Mouse (Mus musculus) limb, embryonic 15.5 days (tissue): ENCODE data around the gene Arhgap10. TPM values are rescaled to one million over a fixed set of nuclear protein-coding genes. Genes with fewer than 3 reads are reported as not detected.
"Not testable (repeated sequence)": the region's sequence is repeated elsewhere in the genome, so short reads cannot be mapped to it uniquely, and the experiment has no call there.

ENCODE experiments used
- ATAC-seq: fragments of 200-750 bp; cut with Nextera tagmentation; 2 replicates; pipeline ENCODE4 v1.8.0; 2017; ENCODE audit warnings: low read depth, moderate TSS enrichment; ENCODE audit not compliant: insufficient number of reproducible peaks, low FRiP score, low TSS enrichment
- H3K27ac ChIP-seq: fragments of 300-500 bp; sonication (generic); 2 replicates; pipeline ENCODE4 v1.5.1; 2015; ENCODE audit warnings: moderate library complexity, mild to moderate bottlenecking, inconsistent platforms
- H3K27me3 ChIP-seq: fragments of 300-500 bp; sonication (generic); 2 replicates; pipeline ENCODE4 v1.6.1; 2015; ENCODE audit warnings: inconsistent platforms
- H3K36me3 ChIP-seq: fragments of 300-500 bp; sonication (generic); 2 replicates; pipeline ENCODE4 v1.6.1; 2015; ENCODE audit warnings: inconsistent platforms
- H3K4me1 ChIP-seq: fragments of 300-500 bp; sonication (generic); 2 replicates; pipeline ENCODE4 v1.6.1; 2015; ENCODE audit warnings: inconsistent platforms
- H3K4me2 ChIP-seq: fragments of 300-500 bp; sonication (generic); 2 replicates; pipeline ENCODE4 v1.6.1; 2015; ENCODE audit warnings: mild to moderate bottlenecking, inconsistent platforms
- H3K4me3 ChIP-seq: fragments of 300-500 bp; sonication (generic); 2 replicates; pipeline ENCODE4 v1.5.1; 2015; ENCODE audit warnings: mild to moderate bottlenecking, inconsistent platforms
- H3K9ac ChIP-seq: fragments of 300-500 bp; sonication (generic); 2 replicates; pipeline ENCODE4 v1.6.1; 2015; ENCODE audit warnings: inconsistent platforms
- H3K9me3 ChIP-seq: fragments of 300-500 bp; sonication (generic); 2 replicates; pipeline ENCODE4 v1.6.1; 2016; ENCODE audit warnings: inconsistent platforms
- WGBS: fragments of 180-500 bp; shearing (Covaris S2); methylation state at CpG from one replicate; pipeline ENCODE4 v1.1.7; 2015; 5-methylcytosine and 5-hydroxymethylcytosine counted together
- polyA plus RNA-seq: library from polyadenylated mRNA; unstranded; fragments of >200 nt; fragmentation: Nextera tagmentation; extraction: Ambion mirVana; gene quantifications from 2 replicates; pipeline ENCODE4 v1.2.1, GENCODE M21; 2015

The Arhgap10 gene
- polyA plus RNA-seq, 1 experiment from 2014 or later, result 28.1 TPM

DNA sequence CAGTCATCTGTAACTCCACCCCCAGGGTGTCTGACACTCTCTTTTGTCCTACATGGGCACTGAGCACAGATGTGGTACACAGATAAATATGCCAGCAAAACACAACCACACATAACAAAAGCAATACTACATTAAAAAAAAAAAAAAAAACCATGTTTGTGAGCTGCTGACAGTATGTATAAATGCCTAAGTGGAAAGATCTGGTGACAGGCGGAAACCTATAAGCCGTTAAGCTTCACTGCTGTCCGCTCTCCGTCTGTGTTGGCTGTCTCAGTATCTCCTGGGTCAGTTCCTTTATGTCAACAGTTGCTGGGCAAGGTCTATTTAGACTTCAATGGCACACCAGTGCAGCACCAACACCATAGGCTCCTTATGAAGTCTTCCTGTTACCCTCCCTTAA, 188.0 kb downstream of the Arhgap10 start:
- Histone ChIP-seq H3K9me3 (no peaks in the 10 kb centered on the region), H3K4me2 (no peak overlapping the region), H3K27ac (0 out of 2 replicates have a peak overlapping the region, but pooled peaks have one; percentile 17), H3K36me3 (peaks cover 4% of the 10 kb centered on the region; the same call in 1 of the 2 replicates), H3K27me3 (no peaks in the 10 kb centered on the region), H3K4me1 (peaks cover 6% of the 10 kb centered on the region; the same call in 1 of the 2 replicates), H3K9ac (no peak overlapping the region), H3K4me3 (no peak overlapping the region)
- WGBS, result 76% methylated on average over 4 of the region's 4 CpGs
- ATAC-seq, result no peak

DNA sequence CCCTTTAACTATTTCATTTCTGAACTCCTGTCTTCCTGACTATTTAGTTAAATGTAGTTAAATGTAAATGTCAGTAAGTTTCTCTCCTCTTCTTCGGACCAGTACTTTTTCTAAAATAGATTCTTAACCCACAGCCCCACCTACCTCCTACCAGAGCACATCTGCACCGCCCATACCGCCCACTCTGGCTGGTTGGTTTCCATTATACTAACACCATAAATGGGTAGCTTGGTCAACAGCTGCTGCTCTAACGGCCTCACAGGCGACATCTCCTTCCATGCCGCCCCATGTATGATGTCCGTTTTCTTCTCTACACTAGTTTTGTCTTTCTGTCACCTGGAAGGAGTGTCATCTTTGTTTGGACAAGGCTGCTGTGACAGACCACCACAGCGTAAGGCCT, 189.3 kb downstream of the Arhgap10 start:
- H3K9me3 ChIP-seq, result no peaks in the 10 kb centered on the region
- no peak overlapping the region for H3K27ac ChIP-seq
- peaks cover 4% of the 10 kb centered on the region; the same call in 1 of the 2 replicates for H3K36me3 ChIP-seq
- H3K27me3 ChIP-seq, result no peaks in the 10 kb centered on the region
- WGBS, result 82% methylated on average over 8 of the region's 8 CpGs
- H3K4me2 ChIP-seq, result no peak overlapping the region
- no peak for ATAC-seq
- H3K9ac ChIP-seq, result no peak overlapping the region
- no peak overlapping the region for H3K4me3 ChIP-seq
- peaks cover 6% of the 10 kb centered on the region; the same call in 1 of the 2 replicates for H3K4me1 ChIP-seq

DNA sequence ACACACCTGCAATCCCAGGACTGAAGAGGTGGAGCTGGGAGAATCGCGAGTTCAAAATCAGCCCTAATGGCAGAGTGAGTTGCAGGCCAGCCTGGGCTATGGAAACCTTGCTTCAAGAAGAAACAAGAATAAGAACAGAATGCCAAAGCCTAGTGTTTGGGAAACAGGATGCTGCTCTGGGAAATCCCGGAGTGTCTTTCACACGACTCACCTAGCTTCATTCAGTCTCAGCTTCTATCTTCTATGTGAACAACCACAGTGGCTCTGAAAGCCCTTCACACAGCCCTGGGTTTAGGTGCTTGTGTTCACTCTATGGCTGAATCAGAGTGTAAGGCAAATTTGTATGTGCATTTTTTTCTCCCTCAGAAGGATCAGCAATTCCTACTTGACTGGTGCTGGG, 190.4 kb downstream of the Arhgap10 start:
- H3K4me2 ChIP-seq, result no peak overlapping the region
- no peak overlapping the region for H3K27ac ChIP-seq
- ATAC-seq, result no peak
- H3K4me1 ChIP-seq, result peaks cover 6% of the 10 kb centered on the region; the same call in 1 of the 2 replicates
- H3K9me3 ChIP-seq, result no peaks in the 10 kb centered on the region
- 92% methylated on average over 4 of the region's 4 CpGs for WGBS
- no peak overlapping the region for H3K9ac ChIP-seq
- peaks cover 3% of the 10 kb centered on the region; the same call in 1 of the 2 replicates for H3K36me3 ChIP-seq
- no peak overlapping the region for H3K4me3 ChIP-seq
- no peaks in the 10 kb centered on the region for H3K27me3 ChIP-seq

DNA sequence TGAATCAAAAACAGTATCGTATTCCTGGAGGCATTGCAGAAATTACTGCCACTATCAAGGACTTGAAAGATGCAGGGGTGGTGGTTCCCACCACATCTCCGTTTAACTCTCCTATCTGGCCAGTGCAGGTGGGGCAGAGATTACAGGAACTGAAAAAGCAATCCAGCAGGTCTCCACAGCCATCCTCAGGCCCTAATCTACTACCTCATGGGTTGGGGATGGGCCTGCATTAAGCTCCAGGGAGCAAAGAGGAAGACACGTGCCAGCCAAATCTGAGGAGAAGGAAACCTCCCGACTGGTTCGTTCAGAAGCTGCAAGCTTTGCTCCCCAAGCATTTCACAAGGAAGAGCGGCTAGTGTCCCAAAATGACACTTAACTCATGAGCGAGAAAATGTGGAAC, 195.0 kb downstream of the Arhgap10 start:
- not testable (repeated sequence) for H3K9ac ChIP-seq

DNA sequence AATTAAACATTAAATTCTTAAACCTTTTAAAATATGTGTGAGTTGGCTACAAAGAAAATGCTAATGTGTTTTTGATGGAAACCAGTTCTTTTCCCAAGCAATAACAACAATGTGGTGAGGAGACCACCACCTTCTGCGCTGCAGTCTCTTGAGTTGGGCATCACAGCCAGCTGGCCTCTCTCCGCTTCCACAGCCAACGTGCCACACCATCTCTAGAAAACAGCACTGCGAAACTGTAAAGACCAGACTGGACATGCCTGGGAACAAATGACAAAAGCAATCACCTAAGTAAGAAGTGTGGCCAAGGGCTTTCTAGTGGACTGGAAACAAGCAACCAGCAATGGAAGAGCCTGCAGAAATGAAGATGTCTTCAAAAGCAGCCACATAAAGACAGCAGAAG, 195.9 kb downstream of the Arhgap10 start:
- WGBS, result 69% methylated on average over 4 of the region's 4 CpGs

More for the DNA sequence above, 195.0 kb downstream of the Arhgap10 start:
- H3K36me3 ChIP-seq, H3K4me2 ChIP-seq, H3K27me3 ChIP-seq, H3K9me3 ChIP-seq, ATAC-seq, H3K4me1 ChIP-seq, H3K4me3 ChIP-seq, H3K27ac ChIP-seq: not testable (repeated sequence)
- WGBS, result 78% methylated on average over 6 of the region's 7 CpGs

DNA sequence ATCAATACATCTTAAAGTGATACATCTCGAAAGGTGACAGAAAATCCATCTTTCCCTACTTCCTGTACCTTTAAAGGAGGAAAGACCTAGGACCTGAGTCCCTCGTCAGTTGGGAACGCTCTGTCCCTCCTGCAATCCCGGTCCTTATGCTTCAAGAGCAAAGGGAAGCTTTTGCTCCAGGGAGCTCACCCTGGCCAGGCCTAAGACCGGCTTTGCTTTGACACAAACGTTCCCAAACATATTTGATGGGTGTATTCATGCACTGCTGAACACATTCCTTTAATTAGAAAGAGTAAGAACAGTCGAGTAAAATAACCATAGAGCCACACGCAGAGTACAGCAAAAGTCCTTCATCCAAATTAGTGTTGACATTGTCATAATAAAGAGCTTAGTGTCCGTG, 199.2 kb downstream of the Arhgap10 start:
- Histone ChIP-seq H3K27ac (no peak overlapping the region), H3K4me3 (no peak overlapping the region), H3K4me1 (no peaks in the 10 kb centered on the region), H3K36me3 (peaks cover 3% of the 10 kb centered on the region; the same call in 1 of the 2 replicates), H3K9me3 (no peaks in the 10 kb centered on the region), H3K27me3 (no peaks in the 10 kb centered on the region), H3K9ac (no peak overlapping the region), H3K4me2 (no peak overlapping the region)
- no peak for ATAC-seq
- 86% methylated on average over 9 of the region's 9 CpGs for WGBS

More for the DNA sequence above, 195.9 kb downstream of the Arhgap10 start:
- no peak overlapping the region for H3K9ac ChIP-seq
- H3K4me2 ChIP-seq, result no peak overlapping the region
- H3K9me3 ChIP-seq, result no peaks in the 10 kb centered on the region
- no peak for ATAC-seq
- H3K27ac ChIP-seq, result no peak overlapping the region
- 0 out of 2 replicates have a peak, but pooled peaks cover 3% of the 10 kb centered on the region for H3K36me3 ChIP-seq
- no peak overlapping the region for H3K4me3 ChIP-seq
- no peaks in the 10 kb centered on the region for H3K27me3 ChIP-seq
- H3K4me1 ChIP-seq, result no peaks in the 10 kb centered on the region

DNA sequence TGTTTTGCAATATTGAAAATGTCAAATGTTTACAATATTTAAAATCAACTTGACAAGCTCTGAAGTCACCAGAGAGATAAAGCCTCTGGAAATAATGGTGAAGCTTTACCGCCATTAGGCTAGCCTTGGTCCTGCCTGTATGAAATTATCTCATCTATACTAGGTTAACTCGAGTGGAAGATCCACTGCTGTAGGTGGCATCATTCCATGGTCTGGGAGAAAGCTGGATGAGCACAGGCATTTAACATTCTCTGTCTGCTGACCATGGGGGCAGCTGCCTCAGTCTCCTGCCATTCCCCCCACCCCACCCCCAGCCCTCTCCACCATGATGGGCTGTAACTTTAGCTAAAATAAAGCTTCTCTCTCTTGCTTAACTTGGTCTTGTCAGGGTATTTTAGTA, 200.0 kb downstream of the Arhgap10 start:
- no peaks in the 10 kb centered on the region for H3K4me1 ChIP-seq
- no peak overlapping the region for H3K4me2 ChIP-seq
- no peaks in the 10 kb centered on the region for H3K27me3 ChIP-seq
- no peak for ATAC-seq
- H3K27ac ChIP-seq, result no peak overlapping the region
- no peaks in the 10 kb centered on the region for H3K9me3 ChIP-seq
- peaks cover 3% of the 10 kb centered on the region; the same call in 1 of the 2 replicates for H3K36me3 ChIP-seq
- WGBS, result 90% methylated on average over 2 of the region's 2 CpGs
- no peak overlapping the region for H3K9ac ChIP-seq
- H3K4me3 ChIP-seq, result no peak overlapping the region

DNA sequence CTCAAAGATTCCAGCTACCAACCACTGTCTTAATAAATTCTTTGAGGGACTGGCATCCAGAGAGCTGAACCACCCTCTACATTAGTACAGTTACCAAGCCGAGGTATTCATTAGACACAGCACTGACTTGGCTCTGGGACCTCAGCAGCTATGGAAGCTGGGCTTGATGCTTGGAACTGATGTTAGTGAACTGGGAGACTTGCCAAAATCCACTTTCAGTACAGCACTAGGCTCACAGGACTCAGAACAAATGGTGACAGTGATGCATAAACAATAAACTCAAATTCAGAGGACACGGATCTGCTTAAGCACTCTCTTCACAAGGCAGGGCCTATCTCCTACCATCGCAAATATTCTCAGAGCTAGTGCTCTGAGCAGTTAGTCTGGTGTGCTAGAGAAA, 204.8 kb downstream of the Arhgap10 start:
- no peak overlapping the region for H3K27ac ChIP-seq
- WGBS, result 72% methylated on average over 3 of the region's 3 CpGs
- no peaks in the 10 kb centered on the region for H3K27me3 ChIP-seq
- no peaks in the 10 kb centered on the region for H3K4me1 ChIP-seq
- H3K4me3 ChIP-seq, result no peak overlapping the region
- no peak for ATAC-seq
- H3K36me3 ChIP-seq, result peaks cover 7% of the 10 kb centered on the region; the same call in 1 of the 2 replicates
- H3K9me3 ChIP-seq, result no peaks in the 10 kb centered on the region
- no peak overlapping the region for H3K9ac ChIP-seq
- H3K4me2 ChIP-seq, result no peak overlapping the region

DNA sequence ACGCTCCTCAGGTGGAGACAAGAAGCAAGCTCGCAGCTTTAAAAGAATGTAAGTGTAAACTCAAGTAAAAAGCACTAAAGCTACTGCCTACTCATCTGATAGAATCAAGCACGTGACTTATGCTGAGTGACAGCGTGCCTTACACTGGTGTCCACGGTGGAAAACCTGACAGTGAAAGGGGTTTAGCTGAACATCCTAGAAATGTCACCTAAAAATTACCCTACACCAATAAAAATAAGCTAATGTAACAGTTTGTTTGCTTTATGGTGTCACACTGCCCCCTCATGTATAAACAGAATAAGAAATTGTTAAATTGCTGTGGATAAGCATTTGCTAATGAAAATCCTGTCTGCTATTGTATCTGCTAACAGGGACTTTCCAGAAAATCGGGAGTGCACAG, 206.0 kb downstream of the Arhgap10 start:
- Histone ChIP-seq H3K9ac (no peak overlapping the region), H3K4me2 (no peak overlapping the region), H3K27me3 (no peaks in the 10 kb centered on the region), H3K36me3 (peaks cover 7% of the 10 kb centered on the region; the same call in 1 of the 2 replicates), H3K27ac (no peak overlapping the region), H3K9me3 (no peaks in the 10 kb centered on the region), H3K4me3 (no peak overlapping the region), H3K4me1 (no peaks in the 10 kb centered on the region)
- 85% methylated on average over 6 of the region's 6 CpGs for WGBS
- no peak for ATAC-seq

DNA sequence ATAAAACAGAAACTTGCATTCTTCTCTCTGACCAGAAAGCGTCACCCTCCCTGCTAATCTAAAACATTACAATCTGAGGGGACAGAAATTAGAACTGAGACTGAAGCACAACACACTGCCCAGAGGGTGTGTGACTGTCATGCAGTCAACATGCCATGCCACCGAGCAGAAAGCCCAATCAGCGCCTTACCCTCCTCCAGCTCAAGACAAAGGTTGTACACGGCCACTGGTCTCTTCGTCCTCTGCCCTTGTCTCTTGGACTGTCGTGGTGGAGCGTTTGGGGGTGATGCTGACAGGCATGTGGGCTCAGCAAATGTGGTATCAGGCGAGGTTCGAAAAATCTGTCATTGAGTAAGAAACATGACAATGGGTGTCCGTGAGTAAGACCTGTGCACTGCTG, 207.2 kb downstream of the Arhgap10 start:
- Histone ChIP-seq H3K27me3 (no peaks in the 10 kb centered on the region), H3K9ac (no peak overlapping the region), H3K4me3 (no peak overlapping the region), H3K27ac (no peak overlapping the region), H3K4me1 (no peaks in the 10 kb centered on the region), H3K36me3 (peaks cover 7% of the 10 kb centered on the region; the same call in 1 of the 2 replicates), H3K9me3 (no peaks in the 10 kb centered on the region), H3K4me2 (no peak overlapping the region)
- 91% methylated on average over 10 of the region's 10 CpGs for WGBS
- ATAC-seq, result no peak

DNA sequence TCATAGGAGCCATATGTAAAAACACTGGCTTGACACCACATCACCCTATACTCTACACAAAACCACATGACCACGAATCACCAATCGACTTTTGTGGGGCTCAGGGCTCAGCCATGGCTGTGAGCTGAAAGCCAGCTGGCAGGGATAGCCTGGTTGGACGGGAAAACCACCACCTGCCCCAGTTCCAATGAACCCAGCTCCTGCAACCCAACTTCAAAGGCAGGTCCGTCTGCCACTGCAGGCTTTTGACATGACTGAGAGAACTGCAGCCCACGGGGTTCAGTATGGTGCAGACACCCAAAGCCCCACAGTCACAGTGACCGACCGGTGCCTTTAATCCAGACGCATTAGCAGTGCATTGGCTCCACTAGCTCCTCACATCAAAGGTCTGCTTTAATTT, 207.7 kb downstream of the Arhgap10 start:
- Histone ChIP-seq H3K27ac (no peak overlapping the region), H3K4me1 (no peaks in the 10 kb centered on the region), H3K4me2 (no peak overlapping the region), H3K9ac (no peak overlapping the region), H3K36me3 (peaks cover 7% of the 10 kb centered on the region; the same call in 1 of the 2 replicates), H3K27me3 (no peaks in the 10 kb centered on the region), H3K4me3 (no peak overlapping the region), H3K9me3 (no peaks in the 10 kb centered on the region)
- 84% methylated on average over 8 of the region's 8 CpGs for WGBS
- no peak for ATAC-seq

DNA sequence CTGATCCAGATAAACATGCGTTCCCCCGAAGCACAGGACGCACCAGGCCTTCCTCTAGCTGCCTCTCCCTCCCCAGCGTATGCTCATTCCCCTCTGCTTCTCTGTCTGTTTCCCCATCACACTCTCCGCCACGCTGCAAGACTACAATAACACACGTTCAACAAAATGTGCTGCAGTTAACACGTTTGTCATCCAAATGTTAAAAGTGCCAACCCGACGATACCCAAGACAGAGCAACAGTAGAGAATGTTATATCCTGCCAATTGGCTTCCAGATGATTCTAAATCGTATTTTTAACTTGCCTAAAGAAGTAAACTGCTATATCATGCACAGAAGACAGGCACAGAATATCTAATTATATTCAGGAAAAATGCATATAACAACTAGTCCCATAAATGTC, 223.2 kb downstream of the Arhgap10 start:
- no peak overlapping the region for H3K27ac ChIP-seq
- H3K36me3 ChIP-seq, result peaks cover 15% of the 10 kb centered on the region
- 81% methylated on average over 11 of the region's 11 CpGs for whole genome bisulfite sequencing
- H3K4me1 ChIP-seq, result no peaks in the 10 kb centered on the region
- no peak overlapping the region for H3K4me3 ChIP-seq
- no peak overlapping the region for H3K9ac ChIP-seq
- H3K4me2 ChIP-seq, result no peak overlapping the region
- no peaks in the 10 kb centered on the region for H3K27me3 ChIP-seq
- no peaks in the 10 kb centered on the region; the same call in 1 of the 2 replicates for H3K9me3 ChIP-seq
- ATAC-seq, result no peak

DNA sequence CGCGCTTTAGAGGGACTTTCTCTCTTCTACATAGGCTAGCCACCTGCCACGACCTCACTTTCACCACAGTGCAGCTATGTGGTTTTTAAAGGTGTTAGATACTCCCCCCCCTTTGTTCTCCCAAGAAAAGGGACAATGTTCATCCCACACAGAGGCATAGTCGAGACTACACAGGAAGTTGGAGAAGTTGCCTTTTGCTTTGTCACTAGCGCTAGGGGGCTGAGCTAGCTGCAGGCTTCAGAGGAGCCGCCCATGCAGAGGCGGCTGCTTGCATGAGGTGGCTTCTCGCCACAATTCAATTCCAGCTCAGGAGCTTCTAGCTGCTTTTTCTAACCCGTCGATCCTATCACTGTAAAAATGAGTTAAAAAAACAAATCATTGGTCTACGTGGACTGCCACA, 225.1 kb downstream of the Arhgap10 start:
- 76% methylated on average over 11 of the region's 11 CpGs for WGBS
- no peak for ATAC-seq

More for the DNA sequence above, 225.1 kb downstream of the Arhgap10 start:
- no peak overlapping the region for H3K4me2 ChIP-seq
- H3K27me3 ChIP-seq, result no peaks in the 10 kb centered on the region
- no peak overlapping the region for H3K9ac ChIP-seq
- H3K27ac ChIP-seq, result no peak overlapping the region
- H3K36me3 ChIP-seq, result peaks cover 12% of the 10 kb centered on the region
- H3K9me3 ChIP-seq, result no peaks in the 10 kb centered on the region; the same call in 1 of the 2 replicates
- H3K4me3 ChIP-seq, result no peak overlapping the region
- H3K4me1 ChIP-seq, result 0 out of 2 replicates have a peak, but pooled peaks cover 3% of the 10 kb centered on the region
